Mouse (Mus musculus) large intestine, adult 2 months (tissue): ENCODE results near the gene Stag1. TPM values are rescaled to one million over a fixed set of nuclear protein-coding genes. Genes with fewer than 3 reads are reported as not detected.

Experiments
- DNase-seq: peaks from one replicate; pipeline ENCODE4 v3.0.0-alpha.2; 2012; ENCODE audit warnings: low read depth, low spot score
- WGBS: fragments of 180-500 bp; shearing (Covaris S2); methylation state at CpG from one replicate; pipeline ENCODE4 v1.1.7; 2018; 5-methylcytosine and 5-hydroxymethylcytosine counted together
- polyA plus RNA-seq: library from polyadenylated mRNA; depleted of rRNA; stranded (reverse); fragments of >200 nt; gene quantifications from 2 replicates; pipeline ENCODE4 v1.2.3, GENCODE M21; 2012; rRNA removed

Stag1 gene
- polyA plus RNA-seq, 1 experiment: 3.3 TPM

DNA sequence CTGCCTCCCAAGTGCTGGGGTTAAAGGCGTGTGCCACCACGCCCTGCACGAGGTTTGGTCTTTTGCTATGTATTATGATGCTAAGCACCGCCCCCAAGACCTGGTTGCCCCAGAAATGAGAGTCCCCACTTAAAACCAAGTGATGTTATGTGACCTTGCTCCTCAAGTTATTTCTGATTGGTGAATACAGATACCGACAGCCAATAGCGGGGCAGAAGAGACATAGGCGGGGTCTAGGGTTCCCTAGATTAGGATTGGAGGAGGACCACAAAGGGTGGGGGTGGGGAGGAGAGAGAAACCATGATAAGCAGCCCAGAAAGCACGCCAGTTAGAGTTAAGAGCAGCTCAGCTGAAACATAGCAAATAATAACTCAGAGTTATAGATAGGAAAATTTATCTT lies 405.2 kb downstream of the Stag1 start:
- no peak for DNase-seq
- 98% methylated on average over 8 of the region's 8 CpGs for WGBS

GRCm38 (mm10) chr9:101003302-101003701 lies 405.7 kb downstream of the Stag1 start:
- DNase-seq: no peak
- 97% methylated on average over 5 of the region's 5 CpGs for WGBS

- 30% methylated on average over 4 of the region's 4 CpGs for WGBS
- peak; percentile 52 for DNase-seq
These were observed 408.3 kb downstream of the Stag1 start for GRCm38 (mm10) chr9:101005866-101006265.

Other genes starting within 250 kb of the Stag1 start
- 1.3 and 2.0 TPM in 2 replicates for gene Il20rb, start 111.0 kb upstream of the Stag1 start, polyA plus RNA-seq
- gene Nck1, start 51.7 kb upstream of the Stag1 start, polyA plus RNA-seq: 3.6 and 4.2 TPM in 2 replicates
- gene Slc35g2, start 26.7 kb upstream of the Stag1 start, polyA plus RNA-seq: 1.7 and 2.7 TPM in 2 replicates